Mouse (Mus musculus) left cerebral cortex, postnatal 10 days (tissue): ENCODE measurements around the gene Cpne6. TPM values are rescaled to one million over a fixed set of nuclear protein-coding genes. Genes with fewer than 3 reads are reported as not detected.
A peak's percentile ranks its signal among the peaks of the same experiment; 100 is the strongest.

Experiments used
- DNase-seq, 2 experiments: peaks; one replicate each; pipeline ENCODE4 v3.0.0; 2021 to 2022; ENCODE audit warnings: low spot score in 2 of 2, mixed read lengths in 1 of 2; ENCODE audit errors: extremely low spot score in 1 of 2
- intact Hi-C: fragments of 180-260 bp; cut with DNase I; formaldehyde crosslinking; loops from one replicate; pipeline ENCODE4 v1.15.1; 2025
- total RNA-seq, 2 experiments: library from RNA; stranded (reverse); gene quantifications; 2 replicates each; pipeline ENCODE4 v1.2.3; 2021

Gene Cpne6
- total RNA-seq, 2 experiments from 2014 or later = 176 to 200 TPM

DNA sequence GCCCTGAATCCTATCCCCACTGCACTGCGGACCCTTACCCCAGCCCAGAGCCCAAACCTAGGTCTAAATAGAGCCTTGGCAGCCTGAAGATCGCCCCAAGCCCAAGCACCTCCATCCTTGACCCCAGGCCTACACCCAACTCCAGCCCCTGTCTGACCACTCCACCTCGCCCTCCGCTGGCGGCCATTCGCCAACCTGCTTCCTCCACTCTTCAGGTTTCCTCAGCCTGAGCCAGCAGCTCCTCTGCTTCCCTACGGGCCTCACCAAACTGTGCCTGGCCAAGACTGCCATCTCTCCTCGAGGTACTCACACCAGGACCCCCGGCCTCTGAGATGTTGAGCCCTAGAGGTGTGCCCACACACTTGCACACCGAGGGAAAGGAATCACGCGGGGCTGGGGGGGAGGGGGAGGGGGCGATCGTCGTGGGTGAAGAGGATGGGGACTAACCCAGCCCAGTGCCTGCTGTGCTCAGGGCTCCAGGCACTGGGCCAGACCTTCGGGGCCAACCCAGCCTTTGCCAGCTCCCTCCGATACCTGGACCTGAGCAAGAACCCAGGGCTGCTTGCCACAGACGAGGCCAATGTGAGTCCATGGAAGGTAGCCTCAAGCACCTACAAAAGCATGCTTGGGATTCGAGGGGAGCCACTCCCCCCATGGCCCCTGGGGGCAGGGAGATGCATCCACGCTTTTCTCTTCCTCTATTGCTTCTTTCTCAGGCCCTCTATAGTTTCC lies 14.6 kb upstream of the Cpne6 start:
- DNase-seq = peak in 1 of 2 experiments; percentile 40
- intact Hi-C loops = loop anchor here (2.0 to 10.0 kb wide), 3 partner anchors 42 to 341 kb away; no protein-coding TSS in a partner anchor

DNA sequence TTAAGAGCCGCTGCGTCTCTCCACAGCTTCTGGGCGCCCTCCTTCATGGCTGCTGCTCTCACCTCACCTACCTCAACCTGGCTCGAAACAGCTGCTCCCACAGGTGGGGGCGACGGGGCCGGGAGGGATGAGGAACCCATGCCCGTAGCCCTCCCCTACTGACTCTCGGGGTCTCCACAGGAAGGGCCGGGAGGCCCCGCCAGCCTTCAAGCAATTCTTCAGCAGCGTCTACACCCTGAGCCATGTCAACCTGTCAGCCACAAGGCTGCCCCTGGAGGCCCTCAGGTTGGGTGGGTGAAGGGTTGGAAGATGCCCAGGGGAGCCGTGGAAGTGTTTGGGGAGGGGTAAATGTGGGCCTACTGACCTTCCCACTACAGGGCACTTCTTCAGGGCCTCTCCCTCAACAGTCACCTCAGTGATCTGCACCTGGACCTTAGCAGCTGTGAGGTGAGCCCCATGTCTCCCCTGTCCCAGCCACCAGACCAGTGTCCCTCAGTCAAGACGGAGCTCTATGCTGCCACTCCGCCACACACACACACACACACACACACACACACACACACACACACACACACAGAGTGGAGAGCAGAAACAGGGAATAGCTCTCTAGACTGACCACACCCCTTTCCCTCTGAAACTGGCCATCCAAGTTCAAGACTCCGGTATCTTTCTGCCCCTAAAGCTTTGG lies 13.3 kb upstream of the Cpne6 start:
- intact Hi-C loops = loop anchor here (2.0 to 10.0 kb wide), 3 partner anchors 40 to 342 kb away; no protein-coding TSS in a partner anchor
- peak in 1 of 2 experiments; percentile 35 for DNase-seq

DNA sequence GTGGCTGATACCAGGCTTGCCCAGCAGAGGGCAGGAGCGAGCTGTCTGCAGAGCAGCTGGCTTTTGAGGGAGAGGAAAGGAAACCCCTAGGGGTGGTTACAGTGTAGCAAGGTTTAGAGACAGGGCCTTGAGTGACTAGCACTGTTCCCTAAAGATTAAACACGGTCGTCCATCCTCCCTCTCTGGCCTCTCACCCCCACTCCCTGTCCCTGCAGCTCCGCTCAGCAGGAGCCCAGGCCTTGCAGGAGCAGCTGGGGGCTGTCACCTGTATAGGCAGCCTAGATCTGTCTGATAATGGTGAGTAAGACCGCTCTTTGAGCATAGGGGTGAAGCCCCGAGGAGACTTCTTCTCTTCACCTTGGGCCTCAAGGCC lies 12.8 kb upstream of the Cpne6 start:
- peak; percentile 69 to 86 for DNase-seq
- intact Hi-C loops = loop anchor here (2.0 to 10.0 kb wide), 3 partner anchors 40 to 343 kb away; no protein-coding TSS in a partner anchor

DNA sequence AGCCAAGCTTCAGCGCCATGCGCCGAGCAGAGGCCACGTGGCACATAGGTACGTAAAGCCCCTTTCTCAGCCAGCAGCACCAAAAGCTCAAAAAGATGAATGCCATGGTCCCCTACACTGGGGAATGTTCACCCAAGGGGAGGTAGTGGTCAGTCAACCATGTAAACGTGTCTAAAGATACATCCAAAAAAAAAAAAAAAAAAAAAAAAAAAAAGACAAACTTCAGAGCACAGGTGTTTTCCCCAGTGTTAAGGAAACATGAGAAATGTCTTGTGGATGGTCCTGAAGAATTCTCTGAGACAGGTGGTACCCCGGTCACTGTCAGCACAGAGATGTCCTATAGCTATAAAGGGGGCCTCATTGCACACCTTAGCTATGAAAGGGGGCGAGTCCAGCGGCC lies 4.6 kb upstream of the Cpne6 start:
- intact Hi-C loops = no loop called here
- no peak for DNase-seq

DNA sequence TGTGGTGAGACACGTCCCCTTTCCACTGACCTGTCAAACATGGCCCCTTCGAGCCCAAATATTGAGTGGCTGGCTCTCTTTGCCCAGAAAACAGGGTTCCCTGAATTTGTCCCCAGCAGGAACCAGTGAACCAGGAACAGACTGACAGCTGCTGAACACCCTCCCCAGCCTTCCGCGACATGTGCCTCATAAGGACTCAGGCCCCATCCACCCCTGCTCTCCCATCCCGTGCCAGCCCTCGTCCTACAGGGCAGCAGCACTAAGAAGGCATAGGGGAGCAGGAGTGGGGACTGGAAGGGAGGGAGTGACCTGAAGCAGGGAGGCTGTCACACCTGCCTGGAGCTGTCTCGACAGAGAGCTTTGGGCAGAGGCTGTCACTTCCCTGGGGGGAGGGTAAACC lies 2.4 kb upstream of the Cpne6 start:
- no peak for DNase-seq
- intact Hi-C loops = no loop called here

DNA sequence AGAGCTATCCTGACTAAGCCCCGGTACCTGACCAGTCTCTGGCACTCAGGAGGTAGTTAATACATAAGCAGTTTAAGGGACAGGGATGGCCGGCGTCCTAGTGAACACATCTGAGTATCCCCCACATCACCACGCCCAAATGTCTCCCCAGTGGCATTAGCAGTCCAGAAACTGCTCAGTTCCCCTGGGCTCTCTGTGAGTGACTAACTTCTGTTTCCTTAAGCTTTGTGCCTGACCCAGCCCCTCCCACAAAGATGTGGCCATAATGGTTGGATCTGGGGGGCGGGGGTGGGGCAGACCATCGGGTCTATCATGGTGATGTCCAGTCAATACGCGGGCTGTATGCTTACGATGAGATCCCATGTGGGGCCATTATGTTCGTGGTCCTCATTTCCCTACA lies 705 bp upstream of the Cpne6 start:
- intact Hi-C loops = no loop called here
- DNase-seq = no peak

DNA sequence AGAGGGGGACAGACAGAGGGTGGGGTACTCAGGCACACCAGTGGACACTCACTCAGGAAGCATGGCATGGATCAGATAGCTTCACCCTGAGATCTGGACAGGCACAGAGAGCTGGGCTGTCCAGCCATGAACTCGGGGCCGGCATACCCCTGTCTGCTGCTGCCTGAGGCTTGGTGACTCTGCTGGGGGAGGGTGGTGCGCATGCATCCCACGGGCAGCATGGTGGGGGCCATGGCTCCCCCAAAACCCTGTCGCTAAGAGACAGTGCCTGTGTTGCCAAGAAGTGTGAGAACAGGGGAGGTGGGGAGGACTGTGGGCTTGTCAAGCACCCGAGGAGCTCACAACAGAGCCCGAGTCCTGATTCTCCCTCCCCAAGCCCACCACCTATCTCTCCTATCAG lies 792 bp downstream of the Cpne6 start:
- DNase-seq = peak; percentile 57 to 65
- intact Hi-C loops = no loop called here

DNA sequence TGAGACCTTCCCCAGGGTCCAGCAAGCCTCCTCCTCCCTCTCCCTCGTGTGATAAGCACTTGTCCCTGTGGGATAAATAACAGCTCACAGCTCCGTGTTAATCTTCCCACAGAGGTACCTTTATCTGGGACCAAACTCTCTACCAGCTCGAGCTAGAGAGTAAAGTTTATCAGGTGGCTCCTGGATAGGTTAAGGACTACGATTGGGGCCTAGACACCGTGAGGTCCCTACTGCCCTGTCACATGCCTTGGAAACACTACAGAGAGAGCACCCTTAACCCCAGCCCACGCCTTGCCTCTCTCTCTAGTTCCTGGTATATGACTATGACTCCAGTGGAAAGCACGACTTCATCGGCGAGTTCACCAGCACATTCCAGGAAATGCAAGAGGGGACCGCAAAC lies 3.7 kb downstream of the Cpne6 start:
- intact Hi-C loops = no loop called here
- no peak for DNase-seq

DNA sequence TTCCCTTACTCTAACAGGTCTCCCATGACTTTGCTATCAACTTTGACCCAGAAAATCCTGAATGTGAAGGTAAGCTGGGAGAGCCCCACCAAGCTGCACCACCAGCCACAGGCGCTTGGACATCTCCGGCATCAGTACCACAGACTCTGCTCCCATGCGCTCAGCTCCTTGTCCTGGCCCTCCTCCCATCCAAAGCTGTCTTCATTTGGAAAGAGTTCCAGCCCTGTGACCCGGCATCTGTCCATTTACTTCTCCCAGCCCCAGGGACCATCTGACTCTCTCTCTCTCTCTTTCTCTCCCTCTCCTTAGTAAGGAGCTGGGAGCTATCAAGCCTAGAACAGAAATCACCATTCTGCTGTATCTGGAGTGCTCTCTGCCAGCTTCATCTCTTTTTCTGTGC lies 5.6 kb downstream of the Cpne6 start:
- intact Hi-C loops = no loop called here
- no peak for DNase-seq

DNA sequence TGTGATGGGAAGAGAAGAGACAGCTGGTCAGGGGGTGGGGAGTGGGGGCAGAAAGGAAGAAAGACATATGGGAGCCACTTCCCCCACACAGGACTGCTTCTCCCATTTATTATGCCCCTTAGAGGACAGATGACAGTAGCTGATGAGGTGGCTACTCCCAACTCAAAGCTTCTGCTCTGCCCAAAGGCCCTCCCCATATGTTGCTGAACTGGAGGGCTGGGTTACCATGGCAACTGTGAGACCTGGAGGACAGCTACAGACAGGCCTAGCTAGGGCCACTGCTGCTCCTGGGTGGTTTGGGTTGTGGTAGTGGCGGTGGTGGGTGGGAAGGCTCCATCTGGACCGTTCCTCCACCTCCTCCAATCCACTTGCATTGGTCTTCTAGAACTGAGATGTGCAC lies 8.7 kb downstream of the Cpne6 start:
- intact Hi-C loops = no loop called here
- DNase-seq = peak in 1 of 2 experiments; percentile 44

DNA sequence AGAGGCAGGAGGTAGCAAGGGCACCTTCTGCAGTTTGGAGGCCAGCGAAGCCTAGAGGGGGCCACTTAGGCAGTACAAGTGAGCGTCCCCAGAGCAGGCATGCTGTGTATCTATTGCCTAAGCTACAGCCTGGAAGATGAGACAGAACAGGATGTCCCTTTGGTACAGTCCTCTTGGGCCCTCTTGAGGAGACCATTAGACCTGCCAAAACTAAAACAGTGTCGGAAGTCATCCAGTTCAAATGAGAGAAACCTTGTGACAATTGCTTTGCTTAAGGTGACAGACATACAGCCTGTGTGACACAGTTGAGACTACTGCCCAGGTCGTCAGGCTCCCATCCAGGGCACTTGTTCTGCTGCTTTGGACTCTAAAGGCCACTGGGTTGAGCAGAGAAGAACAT lies 9.4 kb downstream of the Cpne6 start:
- intact Hi-C loops = no loop called here
- no peak for DNase-seq

DNA sequence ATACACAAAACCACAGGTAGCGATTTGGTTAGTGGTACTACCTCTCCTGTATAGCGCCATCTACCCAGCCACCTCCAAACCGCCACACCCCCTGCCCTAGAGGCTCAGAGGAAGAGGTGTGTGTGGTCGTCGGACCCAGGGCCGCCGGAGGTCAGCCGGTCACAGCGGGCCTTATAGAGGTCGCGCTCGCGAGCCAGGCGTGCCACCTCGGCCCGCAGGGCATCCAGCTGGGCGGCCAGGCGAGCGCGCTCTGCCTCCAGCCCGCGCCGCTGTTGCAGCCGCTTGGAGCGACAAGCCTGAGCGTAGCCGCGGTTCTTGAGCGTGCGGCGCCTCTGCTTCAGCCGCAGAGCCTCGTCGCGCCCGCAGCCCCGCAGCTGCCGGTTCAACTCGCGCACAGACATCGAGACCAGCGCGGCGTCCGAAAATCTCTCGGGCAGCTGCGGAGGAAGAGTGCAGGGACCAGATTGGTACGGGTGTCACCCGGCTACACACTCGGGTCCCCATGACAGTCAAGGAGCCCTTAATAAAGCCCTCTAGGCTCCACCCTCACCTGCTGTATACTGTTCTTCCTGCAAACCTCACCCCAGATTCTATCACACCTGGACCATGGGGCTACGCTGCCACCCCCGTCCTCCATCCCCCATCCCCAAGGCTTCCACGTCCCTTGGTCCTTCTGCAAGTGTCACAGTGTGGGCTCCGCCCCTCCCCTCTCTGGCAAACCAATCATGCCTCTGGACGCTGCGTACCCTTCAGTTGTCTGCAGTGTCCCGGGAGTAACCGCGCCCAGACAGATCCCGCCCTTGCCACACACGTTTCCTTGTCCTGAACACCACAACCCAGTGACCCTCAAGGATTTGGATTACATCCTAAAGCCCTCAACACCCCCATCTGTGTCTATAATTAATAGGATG lies 10.5 kb downstream of the Cpne6 start:
- intact Hi-C loops = no loop called here
- no peak for DNase-seq

DNA sequence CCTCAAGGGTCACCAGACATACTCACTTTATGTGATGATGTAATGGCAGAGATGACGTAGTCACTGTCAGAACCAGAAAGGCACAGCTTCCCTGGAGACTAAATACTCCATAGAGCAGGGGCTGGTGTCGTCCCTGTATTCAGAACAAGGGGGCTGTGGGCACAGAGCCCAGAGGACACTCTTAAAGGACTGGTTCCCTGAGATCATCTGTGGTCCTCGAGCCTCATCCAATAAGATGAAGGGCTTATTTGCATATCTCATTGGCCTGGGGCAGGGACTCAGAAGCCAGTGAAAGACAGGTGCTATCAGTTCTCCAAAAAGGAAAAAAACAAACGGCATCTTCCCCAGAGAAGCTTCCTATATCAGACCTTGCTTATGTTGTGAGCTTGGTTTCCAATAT lies 13.8 kb downstream of the Cpne6 start:
- no peak for DNase-seq
- intact Hi-C loops = no loop called here

DNA sequence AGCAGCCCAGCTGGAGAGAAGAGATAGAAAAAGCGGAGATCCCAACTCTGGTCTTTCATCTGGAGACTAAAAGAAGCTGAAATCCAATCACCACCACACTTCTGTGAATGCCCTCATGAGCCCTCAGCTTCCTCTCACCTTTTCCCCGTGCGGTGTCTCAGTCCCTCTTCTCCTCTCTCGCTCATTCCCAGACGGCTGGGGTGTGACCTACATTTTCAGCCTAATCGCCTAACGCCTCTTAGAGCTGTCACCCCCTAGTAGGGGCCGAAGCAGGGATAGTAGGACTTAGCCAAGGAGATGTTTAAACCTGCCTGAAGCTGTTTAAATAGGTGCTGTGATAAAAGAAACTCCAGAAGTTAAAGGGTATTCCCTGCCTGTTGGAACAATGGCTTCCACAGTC lies 14.5 kb downstream of the Cpne6 start, which contains the start of gene Nrl:
Nrl (minus strand) TSS at position 197 of the 400 bp plus-strand sequence.
- no peak for DNase-seq
- intact Hi-C loops = no loop called here

DNA sequence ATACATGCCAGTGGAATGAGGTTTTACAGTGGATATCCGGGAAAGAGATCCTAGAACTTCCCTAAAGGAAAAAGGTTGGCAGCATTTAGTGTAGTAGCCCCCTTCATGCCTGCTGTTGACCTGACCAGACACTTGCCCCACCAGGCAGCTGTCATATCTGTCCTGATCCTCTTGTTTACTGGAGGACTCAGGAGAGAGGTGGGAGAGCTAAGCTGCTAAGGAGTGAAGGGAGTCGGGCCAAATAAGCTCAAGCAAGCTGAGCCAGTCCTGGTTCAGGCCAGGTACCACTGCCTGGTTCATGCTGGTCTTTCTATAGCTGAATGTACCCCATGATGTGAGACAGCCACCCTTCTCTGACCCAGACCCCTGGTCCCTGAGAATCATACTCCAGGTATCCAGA lies 16.4 kb downstream of the Cpne6 start:
- no peak for DNase-seq
- intact Hi-C loops = no loop called here

DNA sequence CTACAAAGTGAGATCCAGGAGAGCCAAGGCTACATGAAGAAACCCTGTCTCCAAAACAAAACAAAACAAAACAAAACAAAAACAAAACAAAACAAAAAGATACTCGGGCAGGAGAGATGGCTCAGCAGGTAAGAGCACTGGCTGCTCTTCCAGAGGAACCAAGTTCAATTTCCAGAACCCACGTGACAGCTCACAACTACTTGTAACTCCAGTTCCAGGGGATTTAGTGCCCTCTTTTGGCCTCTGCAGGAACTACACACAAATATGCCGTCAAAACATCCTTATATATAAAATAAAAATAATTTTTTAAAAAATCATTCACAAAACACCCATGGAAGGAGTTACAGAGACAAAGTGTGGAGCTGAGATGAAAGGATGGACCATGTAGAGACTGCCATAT lies 17.7 kb downstream of the Cpne6 start:
- intact Hi-C loops = no loop called here
- no peak for DNase-seq

DNA sequence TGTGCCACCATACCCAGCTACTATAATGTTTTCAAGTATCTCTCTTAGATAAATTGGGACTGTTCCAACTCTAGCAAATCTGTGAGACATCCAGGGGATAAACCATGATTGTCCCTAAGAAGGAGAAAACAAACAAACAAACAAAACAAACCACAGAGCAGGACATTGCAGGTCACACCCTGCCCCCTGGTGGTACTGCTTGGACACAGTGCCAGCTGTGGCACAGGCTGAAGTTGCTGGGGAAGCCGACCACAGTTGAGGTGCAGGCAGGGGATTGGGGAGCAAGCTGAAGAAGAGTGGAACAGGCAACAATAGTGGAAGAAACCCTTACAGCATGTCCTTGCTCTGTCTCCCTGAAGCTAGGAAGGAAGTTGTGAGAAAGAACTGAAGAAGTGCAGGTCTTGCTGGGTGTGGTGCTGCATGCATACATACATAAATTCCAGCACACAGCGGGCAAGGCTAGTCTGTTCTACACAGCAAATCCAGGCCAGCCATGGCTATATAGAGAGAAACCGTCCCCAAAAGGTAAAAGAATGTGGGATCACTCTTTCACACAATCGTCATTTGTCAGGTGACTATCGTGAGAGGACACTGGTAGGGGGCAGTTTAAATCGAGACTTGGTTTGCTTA lies 26.0 kb downstream of the Cpne6 start:
- DNase-seq = peak in 1 of 2 experiments; percentile 60
- intact Hi-C loops = loop anchor here (5.0 kb wide), 1 partner anchor 39 kb away; no protein-coding TSS in a partner anchor

DNA sequence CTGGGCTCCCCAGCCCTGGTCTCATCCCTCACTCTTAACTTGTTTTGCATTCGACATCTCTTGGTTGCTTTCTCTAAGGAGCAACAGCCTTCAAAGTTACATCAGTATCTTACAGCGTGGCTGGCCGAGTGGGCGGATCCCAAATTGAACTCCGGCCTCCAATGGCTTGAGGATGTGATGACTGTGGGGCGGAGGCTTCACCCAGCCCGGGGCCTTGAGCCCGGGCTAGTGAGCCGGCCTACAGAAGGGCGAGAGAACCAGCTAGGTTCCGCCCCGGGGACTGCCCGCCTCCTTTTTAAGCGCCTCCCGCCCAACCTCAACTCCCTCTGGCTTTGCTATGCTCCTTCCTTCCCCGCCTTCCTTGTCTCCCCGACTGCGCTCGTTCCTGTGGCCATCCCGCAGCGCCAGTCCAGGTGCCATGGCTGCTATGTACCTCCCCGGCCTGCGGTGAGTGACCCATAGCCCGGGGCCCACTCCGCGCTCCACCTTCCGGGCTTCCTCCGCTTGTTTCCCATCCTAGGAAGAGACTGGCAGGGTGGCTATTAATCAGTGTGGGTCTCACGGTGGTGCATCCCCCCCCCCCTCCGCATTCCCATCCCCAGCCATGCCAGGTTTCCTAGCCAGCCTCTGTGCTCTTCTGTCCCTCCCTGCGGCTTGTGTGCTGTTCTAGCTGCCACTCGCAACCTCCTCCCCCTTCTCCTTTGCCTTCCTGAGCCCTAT lies 30.0 kb downstream of the Cpne6 start, which contains the start of gene Pck2:
Pck2 (plus strand) TSS at position 200 of the 720 bp plus-strand sequence.
- DNase-seq = peak; percentile 58 to 92
- intact Hi-C loops = no loop called here
